Mouse (Mus musculus): ENCODE data around the gene Nr1h2. TPM values are rescaled to one million over a fixed set of nuclear protein-coding genes. Genes with fewer than 3 reads are reported as not detected.

The Nr1h2 gene
- total RNA-seq, 2 experiments from 2014 or later: 32.0 to 34.4 TPM

Other genes starting within 250 kb of the Nr1h2 start
- 0.19 and 0.63 TPM in 2 replicates for gene Clec11a, start 247.0 kb downstream of the Nr1h2 start, total RNA-seq (2015; ENCODE audit: low replicate concordance)
- 0.28 and 1.0 TPM in 2 replicates for gene Clec11a, start 247.0 kb downstream of the Nr1h2 start, total RNA-seq (2017; ENCODE audit: low replicate concordance)
- gene Shank1, start 243.7 kb downstream of the Nr1h2 start, total RNA-seq (2015; ENCODE audit: low replicate concordance): not detected in 2 replicates
- not detected in 2 replicates for gene Shank1, start 243.7 kb downstream of the Nr1h2 start, total RNA-seq (2017; ENCODE audit: low replicate concordance)
- gene Syt3, start 169.8 kb downstream of the Nr1h2 start, total RNA-seq (2015; ENCODE audit: low replicate concordance): not detected in 2 replicates
- not detected in 2 replicates for gene Syt3, start 169.8 kb downstream of the Nr1h2 start, total RNA-seq (2017; ENCODE audit: low replicate concordance)
- gene 1700008O03Rik, start 168.1 kb downstream of the Nr1h2 start, total RNA-seq (2015; ENCODE audit: low replicate concordance): not detected in 2 replicates
- not detected in 2 replicates for gene 1700008O03Rik, start 168.1 kb downstream of the Nr1h2 start, total RNA-seq (2017; ENCODE audit: low replicate concordance)
- not detected in 2 replicates for gene Lrrc4b, start 124.9 kb downstream of the Nr1h2 start, total RNA-seq (2015; ENCODE audit: low replicate concordance)
- gene Lrrc4b, start 124.9 kb downstream of the Nr1h2 start, total RNA-seq (2017; ENCODE audit: low replicate concordance): not detected in 2 replicates
- gene Aspdh, start 88.6 kb downstream of the Nr1h2 start, total RNA-seq (2015; ENCODE audit: low replicate concordance): not detected in 2 replicates
- gene Aspdh, start 88.6 kb downstream of the Nr1h2 start, total RNA-seq (2017; ENCODE audit: low replicate concordance): not detected in 2 replicates
- gene Josd2, start 86.0 kb downstream of the Nr1h2 start, total RNA-seq (2015; ENCODE audit: low replicate concordance): 6.7 and 43.7 TPM in 2 replicates
- 33.7 and 59.7 TPM in 2 replicates for gene Josd2, start 86.0 kb downstream of the Nr1h2 start, total RNA-seq (2017; ENCODE audit: low replicate concordance)
- gene Emc10, start 57.4 kb downstream of the Nr1h2 start, total RNA-seq (2015; ENCODE audit: low replicate concordance): 17.9 and 19.2 TPM in 2 replicates
- gene Emc10, start 57.4 kb downstream of the Nr1h2 start, total RNA-seq (2017; ENCODE audit: low replicate concordance): 12.4 and 13.4 TPM in 2 replicates
- not detected in 2 replicates for gene Fam71e1, start 57.4 kb downstream of the Nr1h2 start, total RNA-seq (2015; ENCODE audit: low replicate concordance)
- not detected in 2 replicates for gene Fam71e1, start 57.4 kb downstream of the Nr1h2 start, total RNA-seq (2017; ENCODE audit: low replicate concordance)
- gene Mybpc2, start 29.3 kb downstream of the Nr1h2 start, total RNA-seq (2015; ENCODE audit: low replicate concordance): not detected in 2 replicates
- gene Mybpc2, start 29.3 kb downstream of the Nr1h2 start, total RNA-seq (2017; ENCODE audit: low replicate concordance): not detected in 2 replicates
- 1.7 and 1.9 TPM in 2 replicates for gene Spib, start 21.9 kb downstream of the Nr1h2 start, total RNA-seq (2015; ENCODE audit: low replicate concordance)
- 1.9 and 2.6 TPM in 2 replicates for gene Spib, start 21.9 kb downstream of the Nr1h2 start, total RNA-seq (2017; ENCODE audit: low replicate concordance)
- 21.3 and 26.5 TPM in 2 replicates for gene Pold1, start 5.1 kb downstream of the Nr1h2 start, total RNA-seq (2015; ENCODE audit: low replicate concordance)
- 16.2 and 29.3 TPM in 2 replicates for gene Pold1, start 5.1 kb downstream of the Nr1h2 start, total RNA-seq (2017; ENCODE audit: low replicate concordance)
- gene Napsa, start 18.4 kb upstream of the Nr1h2 start, total RNA-seq (2015; ENCODE audit: low replicate concordance): 66.9 TPM in 2 replicates
- gene Napsa, start 18.4 kb upstream of the Nr1h2 start, total RNA-seq (2017; ENCODE audit: low replicate concordance): 18.0 and 26.1 TPM in 2 replicates
- gene Kcnc3, start 36.7 kb upstream of the Nr1h2 start, total RNA-seq (2015; ENCODE audit: low replicate concordance): not detected in 2 replicates
- 0.42 TPM in 1 of 2 replicates, not detected in the other for gene Kcnc3, start 36.7 kb upstream of the Nr1h2 start, total RNA-seq (2017; ENCODE audit: low replicate concordance)
- gene Myh14, start 116.9 kb upstream of the Nr1h2 start, total RNA-seq (2015; ENCODE audit: low replicate concordance): not detected in 2 replicates
- gene Myh14, start 116.9 kb upstream of the Nr1h2 start, total RNA-seq (2017; ENCODE audit: low replicate concordance): not detected in 2 replicates
- not detected in 2 replicates for gene Izumo2, start 154.8 kb upstream of the Nr1h2 start, total RNA-seq (2015; ENCODE audit: low replicate concordance)
- gene Izumo2, start 154.8 kb upstream of the Nr1h2 start, total RNA-seq (2017; ENCODE audit: low replicate concordance): not detected in 2 replicates
- gene Vrk3, start 194.5 kb upstream of the Nr1h2 start, total RNA-seq (2015; ENCODE audit: low replicate concordance): 21.5 and 24.0 TPM in 2 replicates
- 11.3 and 22.7 TPM in 2 replicates for gene Vrk3, start 194.5 kb upstream of the Nr1h2 start, total RNA-seq (2017; ENCODE audit: low replicate concordance)
- 0.58 TPM in 1 of 2 replicates, not detected in the other for gene Zfp473, start 197.1 kb upstream of the Nr1h2 start, total RNA-seq (2015; ENCODE audit: low replicate concordance)
- 0.14 and 0.60 TPM in 2 replicates for gene Zfp473, start 197.1 kb upstream of the Nr1h2 start, total RNA-seq (2017; ENCODE audit: low replicate concordance)

Measured in erythroblast, adult 5-6 weeks (primary cell).